Mouse (Mus musculus) layer of hippocampus, postnatal 10 days (tissue): ENCODE results near the gene Kif18a. TPM values are rescaled to one million over a fixed set of nuclear protein-coding genes. Genes with fewer than 3 reads are reported as not detected.

Experiments
- DNase-seq, 2 experiments: peaks; one replicate each; pipeline ENCODE4 v3.0.0; 2021; ENCODE audit warnings: low spot score in 2 of 2
- total RNA-seq, 2 experiments: library from RNA; stranded (reverse); gene quantifications; 2 replicates each; pipeline ENCODE4 v1.2.3; 2021

Kif18a gene
- total RNA-seq, 2 experiments from 2014 or later: 3.0 to 3.5 TPM

DNA sequence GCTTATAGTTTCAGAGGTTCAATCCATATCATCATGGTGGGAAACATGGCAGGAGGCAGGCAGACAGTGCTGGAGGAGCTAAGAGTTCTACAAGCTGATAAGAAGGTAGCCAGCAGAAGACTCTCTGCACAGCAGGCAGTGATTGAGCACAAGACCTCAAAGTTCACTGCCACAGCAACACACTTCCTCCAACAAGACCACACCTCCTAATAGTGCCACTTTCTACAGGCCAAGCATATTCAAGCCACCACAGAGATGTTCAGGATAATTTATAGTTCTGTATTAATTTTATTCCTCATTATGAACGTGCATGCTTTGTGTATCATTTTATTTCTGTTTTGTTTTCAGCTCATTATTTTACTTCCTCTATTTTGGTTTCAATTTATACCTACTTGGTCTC is 85.4 kb downstream of the Kif18a start:
- DNase-seq: no peak

DNA sequence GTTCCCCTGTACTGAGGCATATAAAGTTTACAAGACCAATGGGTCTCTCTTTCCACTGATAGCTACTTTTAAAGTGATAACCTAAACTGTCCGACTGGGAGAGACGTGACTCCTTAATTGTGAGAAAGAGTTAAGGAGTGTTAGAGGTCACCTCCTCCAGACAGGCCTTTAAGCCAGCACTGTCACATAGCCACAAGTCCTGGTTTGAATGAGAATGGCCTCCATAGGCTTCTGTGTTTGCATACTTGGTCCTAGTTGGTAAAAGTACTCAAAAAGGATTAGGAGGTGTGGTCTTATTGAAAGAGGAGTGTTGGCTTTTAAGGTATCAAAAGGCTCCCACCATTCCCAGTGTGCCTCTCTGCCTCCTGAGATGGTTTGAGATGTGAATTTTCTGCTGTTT is 94.3 kb downstream of the Kif18a start:
- DNase-seq: no peak

DNA sequence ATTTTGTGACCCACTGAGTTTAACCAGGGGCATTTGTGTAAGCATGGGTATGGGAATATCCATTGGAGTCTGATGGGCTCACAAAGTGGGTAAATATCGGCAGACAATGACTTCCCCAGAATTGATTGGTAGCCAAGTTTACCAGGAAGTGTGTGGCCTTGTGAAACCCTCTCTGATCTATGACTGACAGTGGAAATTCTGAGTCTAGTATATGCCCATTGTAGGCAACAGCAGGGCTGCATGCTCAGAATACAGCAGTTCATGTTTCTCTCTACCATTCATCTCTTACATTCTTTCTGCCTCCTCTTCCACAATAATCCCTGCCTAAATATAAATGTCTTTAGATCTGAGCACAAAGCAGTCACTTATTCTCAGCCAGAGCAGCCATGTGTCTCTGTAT is 103.5 kb downstream of the Kif18a start:
- DNase-seq: no peak

DNA sequence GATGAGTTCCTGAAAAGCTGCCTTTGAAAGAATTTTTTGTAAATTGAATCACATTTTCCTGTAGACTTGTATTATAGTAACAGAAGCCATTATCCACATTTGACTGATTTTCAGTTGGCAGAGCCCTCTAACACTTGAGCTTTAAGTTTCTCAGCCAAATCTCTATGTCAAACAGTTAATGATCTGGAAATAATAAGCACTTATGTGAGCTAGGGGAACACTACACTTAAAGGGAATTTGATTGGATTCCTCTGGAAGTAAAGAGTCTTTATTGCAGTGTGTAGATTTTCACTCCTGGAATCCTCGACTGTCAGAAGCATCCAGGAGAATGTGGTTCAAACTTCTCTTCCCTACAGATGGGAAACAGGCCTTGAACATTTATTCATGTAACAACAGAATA is 105.7 kb downstream of the Kif18a start:
- DNase-seq: no peak

DNA sequence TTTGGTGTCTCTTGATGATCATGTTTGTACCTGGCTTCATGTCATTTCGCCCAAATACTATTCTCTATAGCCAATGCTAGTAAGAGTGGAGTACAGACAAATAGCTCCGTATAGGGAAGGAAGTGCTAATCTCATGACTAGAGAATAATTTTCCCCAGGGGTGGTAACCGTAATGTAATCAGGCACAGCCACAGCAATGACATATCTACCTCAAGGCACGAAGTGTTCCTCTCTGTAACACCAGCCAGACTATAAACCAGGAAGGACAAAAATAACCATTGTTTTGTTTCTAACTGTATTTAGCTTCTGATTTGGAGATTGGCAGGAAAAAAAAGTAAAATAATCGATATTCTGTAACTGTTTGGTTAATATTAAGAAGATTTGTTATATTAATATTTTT is 108.2 kb downstream of the Kif18a start:
- DNase-seq: no peak

DNA sequence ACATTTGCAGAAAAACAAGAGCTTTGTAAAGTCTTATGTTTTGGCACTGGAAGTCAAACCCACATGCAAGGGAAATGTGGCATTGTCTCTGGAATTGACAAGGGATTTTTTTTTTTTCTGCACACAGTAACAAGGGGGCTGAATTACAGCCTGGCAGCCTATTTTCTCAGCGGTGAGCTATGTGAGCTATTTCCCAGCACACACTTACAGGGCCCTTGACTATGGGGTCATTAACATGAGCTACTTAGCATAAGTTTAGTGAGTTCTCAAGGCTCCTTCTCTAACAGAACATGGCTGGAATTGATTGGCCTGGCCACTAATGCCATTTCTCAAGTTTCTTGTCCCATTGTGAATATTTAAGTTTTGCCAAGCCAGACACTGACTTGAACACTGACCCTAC is 109.4 kb downstream of the Kif18a start:
- no peak for DNase-seq

Other genes with a start within 250 kb of the Kif18a start
- 1 to 10 TPM; 6.7 to 7.5 TPM for gene Mettl15, start within 50 bp of the Kif18a start, total RNA-seq